Mouse (Mus musculus): ENCODE data around the gene Nfkb1. TPM values are rescaled to one million over a fixed set of nuclear protein-coding genes. Genes with fewer than 3 reads are reported as not detected.

The Nfkb1 gene
- polyA plus RNA-seq, 1 experiment from 2014 or later = 18.4 TPM

DNA sequence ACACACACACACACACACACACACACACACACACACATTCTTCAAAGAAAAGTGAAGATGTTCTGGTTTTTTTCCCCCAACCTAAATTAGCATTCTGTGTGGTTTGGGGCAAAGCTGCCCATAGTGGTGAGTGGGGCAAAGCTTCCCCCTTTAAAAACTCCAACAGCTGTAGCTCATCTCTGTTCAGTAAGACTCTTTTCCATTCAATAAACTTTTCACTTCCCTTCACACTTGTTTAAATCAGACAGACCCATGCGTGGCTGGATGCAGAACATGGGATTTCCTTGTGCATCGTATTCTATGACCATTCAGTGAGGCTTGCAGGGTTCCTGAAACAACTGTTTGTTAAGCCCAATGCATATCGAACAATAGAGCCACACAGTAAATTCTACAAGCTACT lies 77.0 kb downstream of the Nfkb1 start:
- Histone ChIP-seq H3K9ac (no peak overlapping the region), H3K4me1 (no peaks in the 10 kb centered on the region), H3K4me2 (replicated peaks) (no peak overlapping the region), H3K9me3 (no peaks in the 10 kb centered on the region), H3K27me3 (no peaks in the 10 kb centered on the region), H3K36me3 (peaks cover 64% of the 10 kb centered on the region), H3K4me3 (no peak overlapping the region), H3K27ac (no peak overlapping the region)
- WGBS = 91% methylated on average over 3 of the region's 3 CpGs
- no peak for ATAC-seq (ENCODE audit: insufficient number of reproducible peaks, insufficient read depth, low FRiP score, low TSS enrichment)

DNA sequence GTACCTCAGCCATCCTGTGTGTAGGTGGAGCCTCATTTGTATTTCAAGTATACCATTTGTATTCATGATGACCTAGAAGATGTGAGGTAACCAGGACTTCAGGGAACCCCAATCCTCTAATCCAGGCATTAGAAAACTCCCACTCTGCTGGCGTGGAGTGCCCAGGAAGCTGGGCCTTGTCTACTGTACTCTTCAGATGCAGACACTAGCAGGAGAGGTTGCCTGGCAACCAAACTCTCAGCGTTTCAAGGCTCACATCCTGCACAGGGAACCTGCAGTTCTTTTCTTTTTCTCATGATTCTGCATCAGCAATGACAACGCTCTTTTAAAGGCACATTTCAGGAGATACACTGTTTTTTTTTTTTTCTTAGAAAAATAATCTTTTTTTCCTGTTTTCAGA lies 81.1 kb downstream of the Nfkb1 start:
- Histone ChIP-seq H3K27me3 (no peaks in the 10 kb centered on the region), H3K4me3 (no peak overlapping the region), H3K9me3 (no peaks in the 10 kb centered on the region), H3K4me1 (no peaks in the 10 kb centered on the region), H3K27ac (no peak overlapping the region), H3K4me2 (replicated peaks) (no peak overlapping the region), H3K36me3 (peaks cover 60% of the 10 kb centered on the region), H3K9ac (no peak overlapping the region)
- 70% methylated on average over 3 of the region's 3 CpGs for WGBS
- no peak for ATAC-seq (ENCODE audit: insufficient number of reproducible peaks, insufficient read depth, low FRiP score, low TSS enrichment)

DNA sequence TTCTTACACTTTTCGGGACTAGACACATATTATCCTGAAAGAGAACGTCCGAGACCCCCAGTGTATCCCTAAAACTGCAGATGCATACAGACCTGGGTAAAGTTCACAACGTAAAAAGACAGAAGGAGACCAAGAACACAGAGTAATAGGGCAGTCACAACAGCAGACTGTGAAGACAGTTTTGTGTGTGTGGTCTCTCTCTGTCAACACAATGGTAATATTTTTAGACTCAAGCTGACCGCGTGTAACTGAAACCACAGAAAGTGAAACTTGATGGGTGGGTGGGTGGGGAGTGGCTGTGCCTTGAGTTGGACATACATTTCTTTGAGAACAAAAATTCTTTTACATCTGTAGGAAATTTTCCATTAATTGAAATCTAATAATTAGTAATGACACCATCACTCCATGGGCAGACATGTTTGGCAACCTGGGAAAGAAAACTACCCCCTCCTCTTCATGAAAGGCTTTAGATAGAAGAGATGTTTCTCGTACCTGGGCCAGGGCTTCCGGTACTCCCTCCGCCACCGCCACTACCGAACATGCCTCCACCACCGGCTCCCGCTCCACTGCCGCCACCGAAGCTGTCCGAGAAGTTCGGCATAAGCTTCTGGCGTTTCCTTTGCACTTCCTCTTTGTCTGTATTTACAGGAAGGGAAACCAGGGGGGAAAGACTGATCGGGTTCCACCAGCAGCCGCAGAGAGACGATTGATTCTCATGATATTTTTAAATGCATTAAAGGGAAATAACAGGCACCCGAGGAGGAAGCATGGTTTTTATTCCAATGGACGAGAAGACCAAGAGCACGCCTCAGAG lies 83.5 kb downstream of the Nfkb1 start:
- Histone ChIP-seq H3K27ac (no peak overlapping the region), H3K36me3 (peaks cover 60% of the 10 kb centered on the region), H3K9me3 (no peaks in the 10 kb centered on the region), H3K9ac (no peak overlapping the region), H3K27me3 (no peaks in the 10 kb centered on the region), H3K4me1 (no peaks in the 10 kb centered on the region), H3K4me3 (no peak overlapping the region), H3K4me2 (replicated peaks) (no peak overlapping the region)
- ATAC-seq (ENCODE audit: insufficient number of reproducible peaks, insufficient read depth, low FRiP score, low TSS enrichment) = no peak
- 83% methylated on average over 24 of the region's 24 CpGs for WGBS

DNA sequence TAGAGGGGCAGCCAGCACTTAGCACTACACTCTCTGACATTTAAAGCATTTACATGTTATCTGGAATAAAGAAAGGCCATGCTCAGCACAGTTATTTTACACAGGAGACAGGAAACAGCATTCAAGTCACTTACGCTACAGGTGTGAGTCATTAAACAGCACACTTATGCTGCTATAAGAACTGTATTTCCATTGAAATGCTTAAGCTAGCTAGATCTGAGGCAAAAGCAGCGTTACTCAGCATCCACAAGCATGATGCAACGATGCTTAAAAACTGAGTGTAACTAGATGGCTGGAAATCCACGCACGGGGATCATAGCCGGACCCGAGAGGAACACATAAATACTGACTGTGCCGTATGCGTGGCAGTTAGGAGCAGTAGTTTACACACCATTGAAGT lies 84.3 kb downstream of the Nfkb1 start:
- no peak overlapping the region for H3K9ac ChIP-seq
- no peaks in the 10 kb centered on the region for H3K4me1 ChIP-seq
- peaks cover 58% of the 10 kb centered on the region for H3K36me3 ChIP-seq
- H3K9me3 ChIP-seq = no peaks in the 10 kb centered on the region
- ATAC-seq (ENCODE audit: insufficient number of reproducible peaks, insufficient read depth, low FRiP score, low TSS enrichment) = no peak
- no peak overlapping the region for H3K4me2 ChIP-seq (replicated peaks)
- 88% methylated on average over 9 of the region's 9 CpGs for WGBS
- no peaks in the 10 kb centered on the region for H3K27me3 ChIP-seq
- no peak overlapping the region for H3K4me3 ChIP-seq
- H3K27ac ChIP-seq = no peak overlapping the region

DNA sequence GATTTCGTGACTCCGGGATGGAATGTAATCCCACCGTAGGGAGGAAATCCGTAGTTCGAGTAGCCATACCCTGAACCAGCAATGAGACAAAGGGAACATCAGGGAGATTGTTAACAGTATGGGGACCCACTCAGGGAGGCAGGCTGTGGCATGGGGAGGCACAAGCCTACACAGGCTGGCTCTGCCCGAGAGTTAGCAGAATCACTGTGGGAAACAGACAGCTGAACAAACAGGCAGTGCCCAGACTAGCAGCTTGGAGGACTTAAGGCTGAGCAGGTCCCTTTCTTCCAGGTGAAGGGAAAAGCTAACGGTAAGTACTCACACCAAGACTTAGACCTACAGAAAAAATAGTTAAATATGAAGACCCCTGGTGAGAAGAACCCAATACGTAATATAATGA lies 84.8 kb downstream of the Nfkb1 start:
- Histone ChIP-seq H3K36me3 (peaks cover 62% of the 10 kb centered on the region), H3K9ac (no peak overlapping the region), H3K4me3 (no peak overlapping the region), H3K4me1 (no peaks in the 10 kb centered on the region), H3K27me3 (no peaks in the 10 kb centered on the region), H3K9me3 (no peaks in the 10 kb centered on the region), H3K27ac (no peak overlapping the region), H3K4me2 (replicated peaks) (no peak overlapping the region)
- no peak for ATAC-seq (ENCODE audit: insufficient number of reproducible peaks, insufficient read depth, low FRiP score, low TSS enrichment)
- WGBS = 79% methylated on average over 8 of the region's 8 CpGs

DNA sequence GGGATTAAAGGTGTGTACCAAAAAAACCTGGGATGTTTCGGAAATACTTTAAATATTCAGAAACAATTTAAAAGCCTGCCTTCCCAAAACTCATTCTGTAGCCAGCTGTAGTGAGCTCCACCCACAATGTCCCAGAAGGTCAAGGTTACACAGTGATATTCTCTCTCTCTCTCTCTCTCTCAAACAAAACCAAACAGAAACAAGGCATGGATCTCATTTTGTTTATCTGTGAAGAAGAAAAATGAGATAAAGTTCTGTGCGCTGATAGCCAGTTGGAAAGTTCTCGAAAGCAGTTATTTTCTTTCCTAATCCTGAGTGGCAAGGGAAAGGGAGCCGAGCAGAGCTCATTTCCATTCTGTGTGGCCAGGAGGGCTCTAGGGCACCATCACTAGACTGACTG lies 85.9 kb downstream of the Nfkb1 start:
- Histone ChIP-seq H3K4me1 (no peaks in the 10 kb centered on the region), H3K27me3 (no peaks in the 10 kb centered on the region), H3K27ac (no peak overlapping the region), H3K9ac (no peak overlapping the region), H3K4me2 (replicated peaks) (no peak overlapping the region), H3K9me3 (no peaks in the 10 kb centered on the region), H3K36me3 (peaks cover 69% of the 10 kb centered on the region), H3K4me3 (no peak overlapping the region)
- 83% methylated on average over 4 of the region's 4 CpGs for WGBS
- no peak for ATAC-seq (ENCODE audit: insufficient number of reproducible peaks, insufficient read depth, low FRiP score, low TSS enrichment)

DNA sequence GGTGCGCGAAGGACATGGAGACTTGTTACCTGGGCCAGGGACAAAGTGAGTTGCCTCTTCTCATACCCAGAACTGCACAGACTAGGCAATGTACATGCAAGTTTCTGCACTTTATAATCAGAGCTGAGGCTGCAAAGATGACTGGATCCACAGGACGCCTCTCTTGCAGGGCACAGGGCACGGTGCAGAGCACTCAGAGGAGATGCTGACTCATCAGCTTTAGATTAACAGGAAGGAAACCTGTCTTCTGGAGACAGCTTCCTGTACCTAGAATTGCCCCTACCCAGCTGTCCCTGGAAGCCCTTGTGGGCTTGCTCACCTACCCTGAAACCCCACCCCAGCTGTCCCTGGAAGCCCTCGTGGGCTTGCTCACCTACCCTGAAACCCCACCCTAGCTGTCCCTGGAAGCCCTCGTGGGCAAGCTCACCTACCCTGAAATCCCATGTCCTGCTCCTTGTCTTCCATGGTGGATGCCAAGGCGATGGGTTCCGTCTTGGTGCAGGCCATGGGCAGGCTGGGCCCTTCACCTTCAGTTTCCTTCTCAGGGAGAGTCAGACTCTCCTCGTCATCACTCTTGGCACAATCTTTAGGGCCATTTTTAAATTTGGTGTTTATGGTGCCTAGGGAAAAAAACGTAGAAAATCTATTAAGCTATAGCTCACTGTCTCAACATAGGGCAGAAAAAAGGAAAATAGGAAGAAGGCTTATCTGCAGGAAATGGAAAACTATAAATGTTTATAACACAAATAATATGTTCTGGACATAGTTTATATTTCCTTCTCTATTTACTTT lies 86.5 kb downstream of the Nfkb1 start:
- Histone ChIP-seq H3K36me3 (peaks cover 67% of the 10 kb centered on the region), H3K4me1 (no peaks in the 10 kb centered on the region), H3K4me2 (replicated peaks) (no peak overlapping the region), H3K27me3 (no peaks in the 10 kb centered on the region), H3K9ac (no peak overlapping the region), H3K4me3 (no peak overlapping the region), H3K9me3 (no peaks in the 10 kb centered on the region), H3K27ac (no peak overlapping the region)
- no peak for ATAC-seq (ENCODE audit: insufficient number of reproducible peaks, insufficient read depth, low FRiP score, low TSS enrichment)
- 89% methylated on average over 10 of the region's 10 CpGs for WGBS

DNA sequence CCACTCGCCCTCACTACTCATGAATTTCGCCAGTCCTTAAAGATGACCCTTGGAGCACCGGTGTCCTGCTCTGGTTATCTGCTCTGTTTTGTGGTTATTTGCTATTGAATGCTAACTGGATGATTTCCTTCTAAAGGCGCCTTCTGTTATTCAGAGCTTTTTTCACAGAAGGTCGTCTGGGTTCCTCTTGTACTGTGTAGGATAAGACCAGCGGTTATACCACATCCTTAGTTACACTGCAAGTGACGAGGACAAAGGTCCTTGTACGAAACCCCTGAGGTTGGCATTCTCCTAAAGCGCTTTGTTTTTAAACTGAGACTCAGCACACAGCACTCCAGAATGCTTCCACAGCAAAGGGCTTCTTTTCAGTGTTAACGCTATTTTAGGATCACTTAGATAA lies 88.6 kb downstream of the Nfkb1 start:
- no peak overlapping the region for H3K9ac ChIP-seq
- no peak overlapping the region for H3K27ac ChIP-seq
- ATAC-seq (ENCODE audit: insufficient number of reproducible peaks, insufficient read depth, low FRiP score, low TSS enrichment) = no peak
- H3K4me2 ChIP-seq (replicated peaks) = no peak overlapping the region
- 86% methylated on average over 10 of the region's 10 CpGs for WGBS
- no peaks in the 10 kb centered on the region for H3K9me3 ChIP-seq
- no peaks in the 10 kb centered on the region for H3K27me3 ChIP-seq
- no peaks in the 10 kb centered on the region for H3K4me1 ChIP-seq
- H3K4me3 ChIP-seq = no peak overlapping the region
- H3K36me3 ChIP-seq = peaks cover 57% of the 10 kb centered on the region

DNA sequence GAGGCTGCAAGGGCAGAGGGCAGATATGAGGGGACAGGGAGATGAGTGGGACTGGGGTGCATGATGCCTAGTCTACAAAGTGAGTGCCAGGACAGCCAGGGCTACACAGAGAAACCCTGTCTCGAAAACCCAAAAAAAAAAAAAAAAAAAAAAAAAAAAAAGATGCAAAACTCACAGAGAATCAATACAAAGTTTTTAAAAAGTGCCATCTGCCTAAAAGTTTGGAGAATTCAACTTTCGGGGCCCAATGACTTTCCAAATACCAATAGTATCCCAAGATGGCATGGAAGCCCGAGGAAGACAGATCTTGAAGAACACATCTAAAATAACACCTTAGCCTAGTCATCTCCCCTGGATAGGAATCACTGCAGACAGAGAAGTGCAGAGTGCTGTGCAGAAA lies 93.0 kb downstream of the Nfkb1 start:
- ATAC-seq (ENCODE audit: insufficient number of reproducible peaks, insufficient read depth, low FRiP score, low TSS enrichment) = no peak
- H3K9ac ChIP-seq = no peak overlapping the region
- no peak overlapping the region for H3K27ac ChIP-seq
- H3K4me2 ChIP-seq (replicated peaks) = no peak overlapping the region
- no peaks in the 10 kb centered on the region for H3K9me3 ChIP-seq
- peaks cover 52% of the 10 kb centered on the region for H3K36me3 ChIP-seq
- H3K27me3 ChIP-seq = no peaks in the 10 kb centered on the region
- WGBS = 80% methylated on average over 3 of the region's 3 CpGs
- no peaks in the 10 kb centered on the region for H3K4me1 ChIP-seq
- H3K4me3 ChIP-seq = no peak overlapping the region

DNA sequence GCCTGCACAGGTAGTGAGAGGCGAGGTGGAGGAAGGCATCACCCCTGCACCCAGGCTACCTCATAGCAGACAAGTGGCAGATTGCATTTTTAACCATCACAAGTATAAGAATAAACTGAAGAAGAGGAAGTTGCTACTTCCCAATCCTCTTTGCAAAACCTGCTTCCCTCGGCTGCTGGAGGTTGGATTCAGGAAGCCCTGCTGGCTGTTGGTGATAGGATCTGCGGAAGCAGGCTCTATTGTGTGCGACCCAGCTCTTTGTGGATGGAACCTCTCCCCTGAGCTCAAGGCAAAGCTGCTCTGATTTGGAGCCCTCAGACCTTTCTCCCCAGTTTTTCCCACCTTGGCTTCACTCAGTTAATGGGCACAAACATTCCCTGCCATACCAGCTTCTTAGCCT lies 94.3 kb downstream of the Nfkb1 start:
- ATAC-seq (ENCODE audit: insufficient number of reproducible peaks, insufficient read depth, low FRiP score, low TSS enrichment) = no peak
- Histone ChIP-seq H3K9ac (no peak overlapping the region), H3K4me3 (no peak overlapping the region), H3K36me3 (peaks cover 55% of the 10 kb centered on the region), H3K27ac (no peak overlapping the region), H3K9me3 (no peaks in the 10 kb centered on the region), H3K4me2 (replicated peaks) (no peak overlapping the region), H3K27me3 (no peaks in the 10 kb centered on the region), H3K4me1 (no peaks in the 10 kb centered on the region)
- 65% methylated on average over 4 of the region's 4 CpGs for WGBS

DNA sequence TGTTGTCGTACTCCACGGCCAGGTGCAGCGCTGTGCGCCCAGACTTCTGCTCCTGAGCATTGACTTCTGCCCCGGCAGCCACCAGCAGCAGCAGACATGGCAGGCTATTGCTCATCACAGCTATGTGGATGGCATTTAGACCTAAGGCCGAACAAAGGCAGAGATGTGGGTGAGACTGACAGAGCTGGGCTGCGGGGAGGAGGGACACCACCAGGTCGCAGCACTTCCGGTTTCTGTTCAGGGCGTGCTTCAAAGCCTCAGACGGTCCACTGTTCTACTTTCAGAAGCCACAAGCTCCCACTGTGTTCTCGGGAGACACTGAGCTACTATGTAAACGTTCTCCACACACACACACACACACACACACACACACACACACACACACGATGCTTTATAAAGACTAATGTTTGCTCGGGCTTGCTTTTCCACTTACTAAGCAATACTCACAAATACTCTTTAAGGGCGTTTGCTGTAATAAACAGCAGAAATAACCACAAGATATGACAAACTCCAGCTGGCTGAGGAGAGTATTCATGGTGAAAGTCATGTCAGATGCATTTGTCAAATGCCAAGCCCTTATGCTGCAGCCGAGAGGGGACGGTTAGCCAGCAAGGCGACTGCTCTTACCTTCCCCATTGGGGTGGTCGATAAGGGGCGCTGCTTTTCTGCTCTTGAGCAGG lies 97.0 kb downstream of the Nfkb1 start:
- H3K36me3 ChIP-seq = peaks cover 59% of the 10 kb centered on the region
- WGBS = 78% methylated on average over 21 of the region's 21 CpGs
- no peak for ATAC-seq (ENCODE audit: insufficient number of reproducible peaks, insufficient read depth, low FRiP score, low TSS enrichment)
- H3K9ac ChIP-seq = no peak overlapping the region
- no peak overlapping the region for H3K4me3 ChIP-seq
- H3K4me2 ChIP-seq (replicated peaks) = no peak overlapping the region
- H3K27ac ChIP-seq = no peak overlapping the region
- no peaks in the 10 kb centered on the region for H3K4me1 ChIP-seq
- no peaks in the 10 kb centered on the region for H3K27me3 ChIP-seq
- no peaks in the 10 kb centered on the region for H3K9me3 ChIP-seq

DNA sequence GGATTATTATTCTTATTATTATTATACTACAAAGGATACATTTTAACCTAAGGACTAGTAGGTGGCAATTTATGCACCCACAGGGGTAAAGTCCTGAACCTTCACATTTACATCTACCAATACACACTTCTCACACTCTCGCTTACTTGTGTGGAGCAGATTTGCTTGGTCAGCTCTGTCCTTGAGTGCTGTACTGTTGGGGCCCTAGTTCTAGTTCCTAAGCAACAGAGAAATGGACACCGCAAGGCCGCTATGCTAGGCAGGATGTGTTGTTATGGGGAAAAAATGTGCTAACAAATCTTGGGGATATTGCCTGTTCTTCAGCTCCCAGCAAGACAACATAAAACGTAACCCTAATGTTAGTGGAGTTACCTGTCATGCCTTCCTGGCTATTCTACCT lies 99.3 kb downstream of the Nfkb1 start:
- no peak for ATAC-seq (ENCODE audit: insufficient number of reproducible peaks, insufficient read depth, low FRiP score, low TSS enrichment)
- 90% methylated on average over 4 of the region's 4 CpGs for WGBS

More for the DNA sequence above, 99.3 kb downstream of the Nfkb1 start:
- no peak overlapping the region for H3K27ac ChIP-seq
- H3K4me2 ChIP-seq (replicated peaks) = no peak overlapping the region
- peaks cover 80% of the 10 kb centered on the region for H3K36me3 ChIP-seq
- H3K9ac ChIP-seq = no peak overlapping the region
- H3K4me3 ChIP-seq = no peak overlapping the region
- H3K9me3 ChIP-seq = no peaks in the 10 kb centered on the region
- no peaks in the 10 kb centered on the region for H3K27me3 ChIP-seq
- no peaks in the 10 kb centered on the region for H3K4me1 ChIP-seq
